ENCODE assay signal across 10 mouse cellular contexts in the genomic region with DNA sequence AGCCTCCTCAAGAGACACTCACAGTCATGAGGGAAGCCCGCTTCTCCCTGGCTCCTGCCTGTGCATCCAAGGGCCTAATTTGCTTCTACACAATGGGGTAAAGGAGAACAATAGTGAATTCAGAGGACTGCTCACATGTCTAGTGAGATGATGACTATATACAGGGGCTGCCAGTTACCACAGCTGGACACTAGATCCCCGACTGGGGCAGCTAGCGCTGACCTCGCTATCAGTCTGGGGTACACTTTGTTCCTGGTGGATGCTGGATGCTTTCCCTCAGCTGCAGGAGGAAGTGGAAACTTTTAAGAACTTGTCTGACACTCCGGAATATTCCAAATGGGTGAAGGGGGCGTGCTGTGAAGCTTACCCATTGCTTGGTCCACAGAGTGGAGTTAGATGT.
DNase-seq lines count a peak whose midpoint lies in the region; TF ChIP-seq lines count a peak whose summit lies in the region.
"Had no signal": no experiment of that assay in that cellular context is flagged by ENCODE, and none has a peak within 500 bp of the region (broad histone marks: within the 10 kb centered on the region; RNA-seq: fewer than 3 reads in every experiment).

No protein-coding gene starts in this region.

- no peak for TF ChIP-seq CTCF in heart, adult 2 months (IDR thresholded peaks at IDR 0.05)

- peaks cover 8% of the 10 kb centered on the region for H3K4me1 ChIP-seq in heart, adult 2 months (ENCODE audit: control insufficient read depth, insufficient read depth, low read length)
- H3K4me1 ChIP-seq: limb, embryonic 15.5 days had no signal

- no peaks in the 10 kb centered on the region for H3K36me3 ChIP-seq in heart, adult 2 months (ENCODE audit: control insufficient read depth, insufficient read depth, low read length)
- H3K36me3 ChIP-seq: limb, embryonic 15.5 days had no signal

- H3K27ac ChIP-seq in heart, adult 2 months = peak overlapping the region; percentile 27; the same call in 1 of the 2 replicates
- H3K27ac ChIP-seq: limb, embryonic 15.5 days; stomach, postnatal 0 days had no signal

- DNase-seq in embryo, embryonic 10 days (ENCODE audit: low spot score) = peak; percentile 23
- no peak for DNase-seq in embryo, embryonic 11 days
- peak; percentile 7 to 25 for DNase-seq in left cerebral cortex, postnatal 25 days (ENCODE audit: low spot score in 2 of 2)
- no peak for DNase-seq in left cerebral cortex, postnatal 14 days (ENCODE audit: low spot score in 2 of 2)
- DNase-seq in heart, adult 2 months = peak in 1 of 2 experiments; percentile 38
- peak; percentile 78 for DNase-seq in layer of hippocampus, adult 9-11 months
- no peak for DNase-seq in spleen, postnatal 4 days (ENCODE audit: low spot score in 2 of 2)
- DNase-seq in spleen, postnatal 10 days (ENCODE audit: low spot score in 2 of 2) = no peak

- H3K79me2 ChIP-seq in heart, adult 2 months (replicated peaks; ENCODE audit: control insufficient read depth, insufficient read depth, low read length) = 0 out of 2 replicates have a peak, but pooled peaks cover 1% of the 10 kb centered on the region

- no peak overlapping the region for H3K4me3 ChIP-seq in heart, adult 2 months
- H3K4me3 ChIP-seq: limb, embryonic 15.5 days had no signal

- no peak overlapping the region for H3K9ac ChIP-seq in heart, adult 2 months (ENCODE audit: low read depth, low read length)
- H3K9ac ChIP-seq: limb, embryonic 15.5 days had no signal

- no peak for TF ChIP-seq POLR2A in heart, adult 2 months (IDR thresholded peaks at IDR 0.05; ENCODE audit: insufficient read depth, low read depth, low read length)

- H3K27me3 ChIP-seq in heart, adult 2 months (ENCODE audit: control insufficient read depth, insufficient read depth, low read length) = no peaks in the 10 kb centered on the region
- H3K27me3 ChIP-seq: limb, embryonic 15.5 days had no signal

- peak; percentile 62; the same call in 1 of the 2 replicates for TF ChIP-seq EP300 in heart, adult 2 months (IDR thresholded peaks at IDR 0.05; ENCODE audit: insufficient read depth, low read depth, low read length)

- WGBS in heart, adult 2 months = 45% methylated on average over 6 of the region's 6 CpGs

- intact Hi-C loops in left cerebral cortex, postnatal 25 days (cut with DNase I) = no loop called here
- intact Hi-C loops in left cerebral cortex, postnatal 14 days (cut with DNase I) = no loop called here
- intact Hi-C loops in heart, adult 2 months (cut with DNase I) = no loop called here

Comparison
In these comparisons a context has a peak if more than half of its experiments do, and no peak if none do; other contexts are left out.
1. DNase-seq: peak in embryo, embryonic 10 days (single experiment), left cerebral cortex, postnatal 25 days (2 of 2) and layer of hippocampus, adult 9-11 months (single experiment); none in embryo, embryonic 11 days (single experiment), left cerebral cortex, postnatal 14 days (0 of 2), spleen, postnatal 4 days (0 of 2) and spleen, postnatal 10 days (0 of 2).